Mouse (Mus musculus): ENCODE measurements around the gene Ribc1. TPM values are rescaled to one million over a fixed set of nuclear protein-coding genes. Genes with fewer than 3 reads are reported as not detected.

Gene Ribc1
- total and polyA plus RNA-seq, 2 experiments from 2014 or later, result 0.47 to 1.1 TPM

- no peak overlapping the region for H3K4me2 ChIP-seq (ENCODE audit: low read depth, low read length)
- WGBS, result 88% methylated on average over 2 of the region's 2 CpGs
- no peaks in the 10 kb centered on the region for H3K9me3 ChIP-seq (ENCODE audit: low read length)
- H3K4me1 ChIP-seq (ENCODE audit: insufficient read depth, low read length), result no peaks in the 10 kb centered on the region
- H3K27me3 ChIP-seq (ENCODE audit: insufficient read depth, low read length), result no peaks in the 10 kb centered on the region
- no peak for TF ChIP-seq CTCF (IDR thresholded peaks at IDR 0.05; ENCODE audit: low read depth)
- no peaks in the 10 kb centered on the region for H3K36me3 ChIP-seq (ENCODE audit: insufficient read depth, low read length)
- H3K9ac ChIP-seq (replicated peaks; ENCODE audit: low read length), result no peak overlapping the region
- no peak overlapping the region for H3K27ac ChIP-seq
- ATAC-seq (no peak), DNase-seq (ENCODE audit: low spot score) (no peak)
- H3K4me3 ChIP-seq (ENCODE audit: low read length), result no peak overlapping the region
Measured at GRCm38 (mm10) chrX:152019294-152019693, 3.2 kb upstream of the Ribc1 start.

- Histone ChIP-seq H3K4me3 (ENCODE audit: low read length) (peak overlapping the region; percentile 52), H3K27ac (no peak overlapping the region)
Measured at GRCm38 (mm10) chrX:152017186-152017585, 1.1 kb upstream of the Ribc1 start.

GRCm38 (mm10) chrX:152015752-152016150 is 344 bp downstream of the Ribc1 start:
- Histone ChIP-seq H3K4me2 (ENCODE audit: low read depth, low read length) (peak overlapping the region; percentile 61), H3K9me3 (ENCODE audit: low read length) (no peaks in the 10 kb centered on the region), H3K27ac (peak overlapping the region; percentile 85), H3K27me3 (ENCODE audit: insufficient read depth, low read length) (no peaks in the 10 kb centered on the region), H3K4me3 (ENCODE audit: low read length) (peak overlapping the region; percentile 52), H3K36me3 (ENCODE audit: insufficient read depth, low read length) (no peaks in the 10 kb centered on the region), H3K9ac (replicated peaks; ENCODE audit: low read length) (peak overlapping the region; percentile 43; the same call in 1 of the 2 replicates), H3K4me1 (ENCODE audit: insufficient read depth, low read length) (no peaks in the 10 kb centered on the region)
- TF ChIP-seq CTCF (IDR thresholded peaks at IDR 0.05; ENCODE audit: low read depth), result peak; percentile 35; the same call in 1 of the 2 replicates
- DNase-seq (ENCODE audit: low spot score), result no peak
- WGBS, result 39% methylated on average over 11 of the region's 11 CpGs
- ATAC-seq, result no peak

More at GRCm38 (mm10) chrX:152017186-152017585, 1.1 kb upstream of the Ribc1 start:
- Histone ChIP-seq H3K36me3 (ENCODE audit: insufficient read depth, low read length) (no peaks in the 10 kb centered on the region), H3K4me2 (ENCODE audit: low read depth, low read length) (peak overlapping the region; percentile 57), H3K4me1 (ENCODE audit: insufficient read depth, low read length) (no peaks in the 10 kb centered on the region), H3K9me3 (ENCODE audit: low read length) (no peaks in the 10 kb centered on the region), H3K27me3 (ENCODE audit: insufficient read depth, low read length) (no peaks in the 10 kb centered on the region), H3K9ac (replicated peaks; ENCODE audit: low read length) (peak overlapping the region; percentile 54; the same call in 1 of the 2 replicates)
- ATAC-seq (no peak), DNase-seq (ENCODE audit: low spot score) (no peak)
- TF ChIP-seq CTCF (IDR thresholded peaks at IDR 0.05; ENCODE audit: low read depth), result no peak
- WGBS, result 29% methylated on average over 14 of the region's 14 CpGs

GRCm38 (mm10) chrX:152007863-152008262 is 8.2 kb downstream of the Ribc1 start:
- Histone ChIP-seq H3K9me3 (ENCODE audit: low read length) (no peaks in the 10 kb centered on the region), H3K4me3 (ENCODE audit: low read length) (no peak overlapping the region), H3K9ac (replicated peaks; ENCODE audit: low read length) (no peak overlapping the region), H3K4me1 (ENCODE audit: insufficient read depth, low read length) (no peaks in the 10 kb centered on the region), H3K27me3 (ENCODE audit: insufficient read depth, low read length) (no peaks in the 10 kb centered on the region), H3K4me2 (ENCODE audit: low read depth, low read length) (no peak overlapping the region), H3K36me3 (ENCODE audit: insufficient read depth, low read length) (no peaks in the 10 kb centered on the region), H3K27ac (no peak overlapping the region)
- ATAC-seq (no peak), DNase-seq (ENCODE audit: low spot score) (no peak)
- no peak for TF ChIP-seq CTCF (IDR thresholded peaks at IDR 0.05; ENCODE audit: low read depth)
- WGBS, result 70% methylated on average over 1 of the region's 1 CpGs

- H3K36me3 ChIP-seq (ENCODE audit: insufficient read depth, low read length), result no peaks in the 10 kb centered on the region
- TF ChIP-seq CTCF (IDR thresholded peaks at IDR 0.05; ENCODE audit: low read depth), result no peak
- H3K4me2 ChIP-seq (ENCODE audit: low read depth, low read length), result peak overlapping the region; percentile 63; the same call in 1 of the 2 replicates
- no peak overlapping the region for H3K4me3 ChIP-seq (ENCODE audit: low read length)
- no peak overlapping the region for H3K27ac ChIP-seq
- H3K9me3 ChIP-seq (ENCODE audit: low read length), result no peaks in the 10 kb centered on the region
- WGBS, result 85% methylated on average over 2 of the region's 2 CpGs
- no peaks in the 10 kb centered on the region for H3K27me3 ChIP-seq (ENCODE audit: insufficient read depth, low read length)
- no peaks in the 10 kb centered on the region for H3K4me1 ChIP-seq (ENCODE audit: insufficient read depth, low read length)
- DNase-seq (ENCODE audit: low spot score) (no peak), ATAC-seq (no peak)
- H3K9ac ChIP-seq (replicated peaks; ENCODE audit: low read length), result no peak overlapping the region
Measured at GRCm38 (mm10) chrX:152002865-152003264, 13.2 kb downstream of the Ribc1 start.

- TF ChIP-seq CTCF (IDR thresholded peaks at IDR 0.05; ENCODE audit: low read depth), result peak; percentile 39
- DNase-seq (ENCODE audit: low spot score), result peak; percentile 85
- peak; percentile 97 for ATAC-seq
- WGBS, result 27% methylated on average over 38 of the region's 41 CpGs
- Histone ChIP-seq H3K9ac (replicated peaks; ENCODE audit: low read length) (peak within 1 kb of the TSS; percentile 30; the same call in 1 of the 2 replicates), H3K4me2 (ENCODE audit: low read depth, low read length) (peak within 1 kb of the TSS; percentile 63), H3K4me3 (ENCODE audit: low read length) (peak within 1 kb of the TSS; percentile 44), H3K9me3 (ENCODE audit: low read length) (no peaks in the 10 kb centered on the region), H3K4me1 (ENCODE audit: insufficient read depth, low read length) (no peaks in the 10 kb centered on the region), H3K27me3 (ENCODE audit: insufficient read depth, low read length) (no peaks in the 10 kb centered on the region), H3K36me3 (ENCODE audit: insufficient read depth, low read length) (no peaks in the 10 kb centered on the region), H3K27ac (peak within 1 kb of the TSS; percentile 36)
Measured at GRCm38 (mm10) chrX:152001737-152002710, 14.1 kb downstream of the Ribc1 start, which contains the start of gene Hsd17b10. Gene Hsd17b10, plus strand, starts transcription at chrX:152001845.
